Mouse (Mus musculus): ENCODE results near the gene Hacd2. TPM values are rescaled to one million over a fixed set of nuclear protein-coding genes. Genes with fewer than 3 reads are reported as not detected.
A peak's percentile ranks its signal among the peaks of the same experiment; 100 is the strongest.

The Hacd2 gene
- polyA plus RNA-seq, 2 experiments, result 52.8 to 62.2 TPM

DNA sequence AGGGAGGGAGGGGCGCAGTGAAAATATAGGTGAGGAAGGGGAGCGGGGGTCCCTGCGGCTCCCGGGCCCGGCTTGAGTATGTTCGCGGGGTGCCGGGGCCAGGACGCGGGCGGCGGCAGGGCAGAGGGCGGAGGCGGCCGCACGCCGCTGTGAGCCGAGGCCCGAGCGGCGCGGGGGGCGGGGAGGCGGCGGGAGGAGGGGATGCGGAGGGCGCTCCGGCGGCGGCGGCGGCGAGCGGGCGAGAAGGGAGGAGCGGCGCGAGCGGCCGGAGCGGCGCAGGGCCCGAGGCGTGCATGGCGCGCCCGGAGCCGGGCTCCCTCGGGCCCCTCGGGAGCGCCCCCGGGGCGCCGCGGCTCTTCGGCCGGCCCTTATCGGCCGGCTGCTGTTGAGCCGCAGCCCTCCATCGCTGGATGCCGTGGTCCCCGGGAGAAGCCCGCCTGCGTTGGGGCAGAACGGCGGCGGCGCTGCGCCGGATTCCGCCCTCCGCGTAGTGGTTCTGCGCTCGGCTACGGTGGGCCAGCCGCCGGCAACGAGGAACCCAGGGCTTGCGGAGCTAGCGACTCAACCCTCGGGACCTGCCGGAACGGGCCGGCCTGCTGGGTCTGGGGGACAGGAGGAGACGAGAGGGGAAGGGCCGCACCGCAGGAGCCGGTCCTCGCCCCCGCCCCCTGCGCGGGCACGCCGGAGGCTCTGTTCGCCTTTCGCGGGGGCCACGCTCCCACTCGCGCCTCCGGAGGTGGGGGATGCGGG lies 132.6 kb downstream of the Hacd2 start, which contains the start of gene Adcy5:
Gene Adcy5 (plus strand): TSS at position 237 of the 750 bp plus-strand sequence.
- Histone ChIP-seq H3K4me3 (replicated peaks; ENCODE audit: low read length) (peak within 1 kb of the TSS; percentile 67), H3K4me1 (ENCODE audit: control insufficient read depth, insufficient read depth, low read length) (peaks cover 10% of the 10 kb centered on the region), H3K27me3 (ENCODE audit: control insufficient read depth, insufficient read depth, low read length) (peaks cover 38% of the 10 kb centered on the region), H3K27ac (replicated peaks; ENCODE audit: low read depth, low read length) (0 out of 2 replicates have a peak within 1 kb of the TSS, but pooled peaks have one; percentile 38), H3K9ac (ENCODE audit: low read depth, low read length, severe bottlenecking) (peak within 1 kb of the TSS; percentile 73), H3K4me2 (replicated peaks; ENCODE audit: low read depth, low read length, severe bottlenecking) (peak within 1 kb of the TSS; percentile 97), H3K9me3 (ENCODE audit: control insufficient read depth, low read length) (no peaks in the 10 kb centered on the region), H3K36me3 (ENCODE audit: control insufficient read depth, insufficient read depth, low read length) (no peaks in the 10 kb centered on the region)
- DNase-seq (ENCODE audit: low spot score) (no peak), ATAC-seq (ENCODE audit: low FRiP score, low read depth) (peak; percentile 70; the same call in 1 of the 2 replicates)
- no peak for TF ChIP-seq POLR2A (IDR thresholded peaks at IDR 0.05; ENCODE audit: borderline replicate concordance, extremely low read depth, insufficient read depth, insufficient read length)
- 0% methylated on average over 22 of the region's 104 CpGs for WGBS

DNA sequence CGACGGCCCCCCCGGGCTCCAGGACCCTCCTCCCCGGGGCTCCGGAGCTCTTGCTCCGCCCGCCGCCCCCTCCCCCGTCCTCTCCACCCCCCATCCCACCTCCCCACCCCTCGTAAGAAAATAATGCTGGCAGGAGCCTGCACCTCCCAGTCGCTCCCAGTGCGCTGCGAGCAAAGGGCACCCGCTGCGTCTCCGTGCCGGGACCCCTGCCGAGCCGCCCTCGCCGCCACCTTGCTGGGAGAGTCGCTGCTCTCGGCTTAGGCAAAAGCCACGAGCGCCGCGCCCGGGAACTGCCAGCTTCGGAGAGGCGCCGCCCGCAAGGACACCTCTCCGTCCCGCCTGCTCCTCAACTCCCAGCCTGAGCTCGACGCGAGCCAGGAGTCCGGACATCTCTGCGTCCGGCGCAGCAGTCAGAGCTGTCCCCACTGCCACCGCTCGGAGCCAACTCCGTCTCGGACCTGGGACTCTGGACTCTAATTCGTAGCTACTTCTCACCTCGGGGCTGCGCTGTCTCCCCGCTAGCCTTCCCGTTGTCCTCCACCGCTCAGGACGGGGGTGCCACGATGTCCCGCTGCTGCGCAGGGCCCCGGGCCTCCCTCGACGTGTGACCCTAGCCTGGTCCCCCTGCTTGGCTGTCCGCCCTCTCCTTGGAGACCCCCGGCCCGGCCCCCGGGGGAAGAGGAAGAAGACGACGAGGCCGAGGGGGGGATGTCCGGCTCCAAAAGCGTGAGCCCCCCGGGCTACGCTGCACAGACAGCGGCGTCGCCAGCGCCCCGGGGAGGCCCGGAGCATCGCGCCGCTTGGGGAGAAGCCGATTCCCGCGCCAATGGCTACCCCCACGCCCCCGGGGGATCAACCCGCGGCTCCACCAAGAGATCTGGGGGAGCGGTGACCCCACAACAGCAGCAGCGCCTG lies 133.4 kb downstream of the Hacd2 start:
- Histone ChIP-seq H3K4me2 (replicated peaks; ENCODE audit: low read depth, low read length, severe bottlenecking) (peak overlapping the region; percentile 97), H3K4me1 (ENCODE audit: control insufficient read depth, insufficient read depth, low read length) (peaks cover 14% of the 10 kb centered on the region)
- DNase-seq (ENCODE audit: low spot score), result peak; percentile 51

DNA sequence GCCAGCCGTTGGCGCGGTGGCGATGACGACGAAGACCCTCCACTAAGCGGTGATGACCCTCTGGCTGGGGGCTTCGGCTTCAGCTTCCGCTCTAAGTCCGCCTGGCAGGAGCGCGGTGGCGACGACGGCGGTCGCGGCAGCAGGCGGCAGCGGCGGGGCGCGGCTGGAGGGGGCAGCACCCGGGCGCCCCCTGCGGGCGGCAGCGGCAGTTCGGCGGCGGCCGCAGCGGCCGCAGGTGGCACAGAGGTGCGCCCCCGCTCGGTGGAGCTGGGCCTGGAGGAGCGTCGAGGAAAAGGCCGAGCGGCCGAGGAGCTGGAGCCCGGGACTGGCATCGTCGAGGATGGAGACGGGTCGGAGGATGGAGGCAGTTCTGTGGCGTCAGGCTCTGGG lies 134.1 kb downstream of the Hacd2 start:
- peaks cover 36% of the 10 kb centered on the region for H3K27me3 ChIP-seq (ENCODE audit: control insufficient read depth, insufficient read depth, low read length)
- peak overlapping the region; percentile 97 for H3K4me2 ChIP-seq (replicated peaks; ENCODE audit: low read depth, low read length, severe bottlenecking)
- peak overlapping the region; percentile 67 for H3K4me3 ChIP-seq (replicated peaks; ENCODE audit: low read length)
- DNase-seq (ENCODE audit: low spot score), result no peak
- WGBS, result 2% methylated on average over 39 of the region's 48 CpGs
- 0 out of 2 replicates have a peak overlapping the region, but pooled peaks have one; percentile 73 for H3K9ac ChIP-seq (ENCODE audit: low read depth, low read length, severe bottlenecking)
- H3K36me3 ChIP-seq (ENCODE audit: control insufficient read depth, insufficient read depth, low read length), result no peaks in the 10 kb centered on the region
- no peak for TF ChIP-seq POLR2A (IDR thresholded peaks at IDR 0.05; ENCODE audit: borderline replicate concordance, extremely low read depth, insufficient read depth, insufficient read length)
- ATAC-seq (ENCODE audit: low FRiP score, low read depth), result no peak
- H3K27ac ChIP-seq (replicated peaks; ENCODE audit: low read depth, low read length), result no peak overlapping the region
- peaks cover 14% of the 10 kb centered on the region for H3K4me1 ChIP-seq (ENCODE audit: control insufficient read depth, insufficient read depth, low read length)
- H3K9me3 ChIP-seq (ENCODE audit: control insufficient read depth, low read length), result no peaks in the 10 kb centered on the region

More for the DNA sequence above, 133.4 kb downstream of the Hacd2 start:
- H3K9me3 ChIP-seq (ENCODE audit: control insufficient read depth, low read length), result no peaks in the 10 kb centered on the region
- peak; percentile 38 for ATAC-seq (ENCODE audit: low FRiP score, low read depth)
- H3K27ac ChIP-seq (replicated peaks; ENCODE audit: low read depth, low read length), result no peak overlapping the region
- no peak for TF ChIP-seq POLR2A (IDR thresholded peaks at IDR 0.05; ENCODE audit: borderline replicate concordance, extremely low read depth, insufficient read depth, insufficient read length)
- peak overlapping the region; percentile 73 for H3K9ac ChIP-seq (ENCODE audit: low read depth, low read length, severe bottlenecking)
- peaks cover 38% of the 10 kb centered on the region for H3K27me3 ChIP-seq (ENCODE audit: control insufficient read depth, insufficient read depth, low read length)
- H3K36me3 ChIP-seq (ENCODE audit: control insufficient read depth, insufficient read depth, low read length), result no peaks in the 10 kb centered on the region
- peak overlapping the region; percentile 67 for H3K4me3 ChIP-seq (replicated peaks; ENCODE audit: low read length)
- WGBS, result 5% methylated on average over 59 of the region's 87 CpGs

DNA sequence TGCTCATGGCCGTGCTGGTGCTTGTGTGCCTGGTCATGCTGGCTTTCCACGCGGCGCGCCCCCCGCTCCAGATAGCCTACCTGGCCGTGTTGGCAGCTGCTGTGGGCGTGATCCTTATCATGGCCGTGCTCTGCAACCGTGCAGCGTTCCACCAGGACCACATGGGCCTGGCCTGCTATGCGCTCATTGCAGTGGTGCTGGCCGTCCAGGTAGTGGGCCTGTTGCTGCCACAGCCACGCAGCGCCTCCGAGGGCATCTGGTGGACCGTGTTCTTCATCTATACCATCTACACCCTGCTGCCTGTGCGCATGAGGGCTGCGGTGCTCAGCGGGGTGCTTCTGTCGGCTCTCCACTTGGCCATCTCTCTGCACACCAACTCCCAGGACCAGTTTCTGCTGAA lies 134.6 kb downstream of the Hacd2 start:
- H3K4me2 ChIP-seq (replicated peaks; ENCODE audit: low read depth, low read length, severe bottlenecking), result peak overlapping the region; percentile 97
- peaks cover 14% of the 10 kb centered on the region for H3K4me1 ChIP-seq (ENCODE audit: control insufficient read depth, insufficient read depth, low read length)
- H3K27ac ChIP-seq (replicated peaks; ENCODE audit: low read depth, low read length), result no peak overlapping the region
- ATAC-seq (ENCODE audit: low FRiP score, low read depth), result no peak
- H3K9me3 ChIP-seq (ENCODE audit: control insufficient read depth, low read length), result no peaks in the 10 kb centered on the region
- H3K4me3 ChIP-seq (replicated peaks; ENCODE audit: low read length), result peak overlapping the region; percentile 67
- WGBS, result 73% methylated on average over 21 of the region's 21 CpGs
- no peaks in the 10 kb centered on the region for H3K36me3 ChIP-seq (ENCODE audit: control insufficient read depth, insufficient read depth, low read length)
- DNase-seq (ENCODE audit: low spot score), result no peak
- no peak for TF ChIP-seq POLR2A (IDR thresholded peaks at IDR 0.05; ENCODE audit: borderline replicate concordance, extremely low read depth, insufficient read depth, insufficient read length)
- no peak overlapping the region for H3K9ac ChIP-seq (ENCODE audit: low read depth, low read length, severe bottlenecking)
- H3K27me3 ChIP-seq (ENCODE audit: control insufficient read depth, insufficient read depth, low read length), result peaks cover 31% of the 10 kb centered on the region

Other genes with a start within 250 kb of the Hacd2 start
- 10.1 and 13.8 TPM in 2 replicates for gene Adcy5, start 132.4 kb downstream of the Hacd2 start, polyA plus RNA-seq (2012; rRNA removed)
- gene Adcy5, start 132.4 kb downstream of the Hacd2 start, polyA plus RNA-seq (2014; fragmentation: Nextera tagmentation; extraction: Ambion mirVana), result 2.5 and 3.5 TPM in 2 replicates